Mouse (Mus musculus): Measurements from ENCODE around the gene Isyna1.

DNA sequence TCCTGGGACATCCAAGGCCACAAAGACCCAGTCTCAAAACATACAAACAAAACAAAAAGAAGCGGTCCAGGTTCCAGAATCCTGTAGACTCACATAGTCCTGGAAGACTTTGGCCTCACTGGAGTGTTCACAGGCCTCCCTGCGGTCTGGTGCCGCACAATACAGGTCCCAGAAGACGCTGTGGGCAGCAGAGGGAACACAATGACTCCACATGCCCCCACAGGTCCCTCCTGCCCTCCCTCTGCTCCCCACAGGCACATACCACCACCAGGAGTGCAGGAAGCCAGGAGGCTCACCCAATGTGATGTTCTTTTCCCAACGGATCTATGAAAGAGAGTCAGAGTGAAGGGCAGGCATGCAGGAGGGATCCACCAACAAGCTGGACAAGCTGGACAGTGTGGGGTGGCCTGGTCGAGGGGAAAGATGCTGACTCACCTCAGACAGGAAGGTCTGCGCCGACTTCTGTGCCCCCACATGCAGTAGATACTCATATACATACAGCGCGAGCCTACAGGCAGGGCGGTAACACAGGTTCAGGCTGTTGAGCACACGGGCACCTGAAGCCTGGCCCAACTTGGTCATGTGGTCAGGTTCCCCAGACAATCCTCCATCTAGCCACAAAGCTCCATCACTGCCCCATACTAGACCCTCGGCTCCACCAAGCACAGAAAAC is 8.1 kb downstream of the Isyna1 start:
- no peak for TF ChIP-seq CTCF (IDR thresholded peaks at IDR 0.05; ENCODE audit: insufficient read depth, low read length)
- no peak for TF ChIP-seq POLR2A (IDR thresholded peaks at IDR 0.05; ENCODE audit: borderline replicate concordance, extremely low read depth, low read depth, low read length)
